8 mouse cellular contexts compared by ENCODE assay signal in genomic region chr7:118593567-118594407, GRCm38 (mm10). TPM values are rescaled to one million over a fixed set of nuclear protein-coding genes. Genes with fewer than 3 reads are reported as not detected.
DNase-seq lines count a peak whose midpoint lies in the region; ATAC-seq and TF ChIP-seq lines count a peak whose summit lies in the region.

No protein-coding gene starts in this region.

- ATAC-seq in kidney, embryonic 15.5 days (replicated peaks; ENCODE audit: low FRiP score): peak; percentile 78
- ATAC-seq in embryonic facial prominence, embryonic 15.5 days (ENCODE audit: insufficient number of reproducible peaks, low FRiP score, low TSS enrichment, low read depth): peak; percentile 67
- peak; percentile 56; the same call in 1 of the 2 replicates for ATAC-seq in liver, postnatal 0 days
- no peak for ATAC-seq in erythroid progenitor cell, adult 5-6 weeks (replicated peaks; ENCODE audit: low FRiP score, poor library complexity, severe bottlenecking)

- H3K27ac ChIP-seq in kidney, embryonic 15.5 days: peak overlapping the region; percentile 66
- no peak overlapping the region for H3K27ac ChIP-seq in kidney, adult 2 months (ENCODE audit: insufficient read depth, low read depth, low read length)
- peak overlapping the region; percentile 51 for H3K27ac ChIP-seq in embryonic facial prominence, embryonic 15.5 days (replicated peaks)
- peak overlapping the region; percentile 93 for H3K27ac ChIP-seq in layer of hippocampus, adult 2 months
- no peak overlapping the region for H3K27ac ChIP-seq in liver, postnatal 0 days (ENCODE audit: low read depth)

- 12% methylated on average over 9 of the region's 9 CpGs for WGBS in kidney, embryonic 15.5 days
- WGBS in kidney, adult 2 months: 33% methylated on average over 9 of the region's 9 CpGs
- 7% methylated on average over 9 of the region's 9 CpGs for whole genome bisulfite sequencing in embryonic facial prominence, embryonic 15.5 days
- WGBS in liver, postnatal 0 days (ENCODE audit: insufficient replicate concordance): 25% methylated on average over 9 of the region's 9 CpGs

- H3K9me3 ChIP-seq in kidney, embryonic 15.5 days (replicated peaks): no peaks in the 10 kb centered on the region
- no peaks in the 10 kb centered on the region for H3K9me3 ChIP-seq in embryonic facial prominence, embryonic 15.5 days (replicated peaks)
- no peaks in the 10 kb centered on the region for H3K9me3 ChIP-seq in liver, postnatal 0 days (ENCODE audit: low read length)

- peaks cover 27% of the 10 kb centered on the region for H3K27me3 ChIP-seq in kidney, embryonic 15.5 days
- H3K27me3 ChIP-seq in kidney, adult 2 months (replicated peaks; ENCODE audit: control insufficient read depth, insufficient read depth, low read length): no peaks in the 10 kb centered on the region
- H3K27me3 ChIP-seq in embryonic facial prominence, embryonic 15.5 days: peaks cover 22% of the 10 kb centered on the region
- peaks cover 25% of the 10 kb centered on the region for H3K27me3 ChIP-seq in liver, postnatal 0 days (ENCODE audit: insufficient read depth, low read length)

- TF ChIP-seq EP300 in liver, postnatal 0 days (IDR thresholded peaks at IDR 0.05; ENCODE audit: low read depth): no peak

- DNase-seq in kidney, adult 2 months: no peak
- DNase-seq in layer of hippocampus, adult 2 months (ENCODE audit: low spot score in 2 of 2): peak; percentile 67 to 82
- peak; percentile 57 for DNase-seq in liver, postnatal 0 days
- peak; percentile 41 to 72 for DNase-seq in right cerebral cortex, adult 2 months (ENCODE audit: low spot score in 2 of 2)
- DNase-seq in adrenal gland, postnatal 25 days: no peak

- peaks cover 36% of the 10 kb centered on the region for H3K4me1 ChIP-seq in kidney, embryonic 15.5 days
- no peaks in the 10 kb centered on the region for H3K4me1 ChIP-seq in kidney, adult 2 months (ENCODE audit: control insufficient read depth, insufficient read depth, low read length)
- H3K4me1 ChIP-seq in embryonic facial prominence, embryonic 15.5 days: peaks cover 46% of the 10 kb centered on the region
- peaks cover 5% of the 10 kb centered on the region for H3K4me1 ChIP-seq in liver, postnatal 0 days (ENCODE audit: insufficient read depth)

- no peak overlapping the region for H3K9ac ChIP-seq in kidney, embryonic 15.5 days
- H3K9ac ChIP-seq in embryonic facial prominence, embryonic 15.5 days: no peak overlapping the region
- H3K9ac ChIP-seq in liver, postnatal 0 days (replicated peaks): no peak overlapping the region

- no peaks in the 10 kb centered on the region for H3K36me3 ChIP-seq in kidney, embryonic 15.5 days
- no peaks in the 10 kb centered on the region for H3K36me3 ChIP-seq in kidney, adult 2 months (ENCODE audit: control insufficient read depth, insufficient read depth, low read length)
- no peaks in the 10 kb centered on the region for H3K36me3 ChIP-seq in embryonic facial prominence, embryonic 15.5 days
- H3K36me3 ChIP-seq in liver, postnatal 0 days (replicated peaks; ENCODE audit: insufficient read depth, low read length): no peaks in the 10 kb centered on the region

- no peak for TF ChIP-seq CTCF in kidney, adult 2 months (conservative IDR thresholded peaks at IDR 0.05; ENCODE audit: insufficient read depth, insufficient read length, low read depth, low read length)
- TF ChIP-seq CTCF in layer of hippocampus, adult 2 months (conservative IDR thresholded peaks at IDR 0.05): no peak
- no peak for TF ChIP-seq CTCF in liver, postnatal 0 days (IDR thresholded peaks at IDR 0.05; ENCODE audit: low read depth)

- TF ChIP-seq POLR2A in kidney, adult 2 months (IDR thresholded peaks at IDR 0.05; ENCODE audit: low read depth, low read length): no peak

- H3K4me3 ChIP-seq in kidney, embryonic 15.5 days (replicated peaks): no peak overlapping the region
- H3K4me3 ChIP-seq in kidney, adult 2 months (ENCODE audit: insufficient read depth, low read depth, low read length): no peak overlapping the region
- no peak overlapping the region for H3K4me3 ChIP-seq in embryonic facial prominence, embryonic 15.5 days (replicated peaks)
- H3K4me3 ChIP-seq in layer of hippocampus, adult 2 months: no peak overlapping the region
- H3K4me3 ChIP-seq in liver, postnatal 0 days (ENCODE audit: low read depth, low read length): no peak overlapping the region

- peak overlapping the region; percentile 51 for H3K4me2 ChIP-seq in kidney, embryonic 15.5 days
- H3K4me2 ChIP-seq in embryonic facial prominence, embryonic 15.5 days (replicated peaks): no peak overlapping the region; the same call in 1 of the 2 replicates
- no peak overlapping the region for H3K4me2 ChIP-seq in liver, postnatal 0 days (ENCODE audit: low read depth, low read length)

RNA-seq across cellular contexts. Expression of gene Tmc5, which starts 3.3 kb away (rescaled TPM):
- polyA plus RNA-seq in kidney, embryonic 15.5 days (2015; fragmentation: Nextera tagmentation; extraction: Ambion mirVana): 0.13 and 0.37 TPM in 2 replicates
- polyA plus RNA-seq in kidney, adult 2 months (2012; rRNA removed): 0.83 and 1.1 TPM in 2 replicates
- polyA plus RNA-seq in embryonic facial prominence, embryonic 15.5 days (2015; fragmentation: Nextera tagmentation; extraction: Ambion mirVana): 0.46 and 0.55 TPM in 2 replicates
- total RNA-seq in layer of hippocampus, adult 2 months (2021): under 1 TPM; 0.32 to 0.69 TPM
- polyA plus RNA-seq in liver, postnatal 0 days (2015; fragmentation: Nextera tagmentation; extraction: Ambion mirVana): 0.02 and 0.05 TPM in 2 replicates
- total RNA-seq in adrenal gland, postnatal 25 days (2021): 0.33 TPM in 1 of 2 replicates, not detected in the other
- total RNA-seq in erythroid progenitor cell, adult 5-6 weeks (2015; ENCODE audit: low replicate concordance): not detected in 2 replicates
- not detected in 2 replicates for total RNA-seq in erythroid progenitor cell, adult 5-6 weeks (2017; ENCODE audit: low replicate concordance)

RNA-seq across cellular contexts. Expression of gene Tmc7, which starts 9.3 kb away (rescaled TPM):
- 1.9 and 2.3 TPM in 2 replicates for polyA plus RNA-seq in kidney, embryonic 15.5 days (2015; fragmentation: Nextera tagmentation; extraction: Ambion mirVana)
- 0.77 and 0.83 TPM in 2 replicates for polyA plus RNA-seq in kidney, adult 2 months (2012; rRNA removed)
- 4.4 and 5.6 TPM in 2 replicates for polyA plus RNA-seq in embryonic facial prominence, embryonic 15.5 days (2015; fragmentation: Nextera tagmentation; extraction: Ambion mirVana)
- total RNA-seq in layer of hippocampus, adult 2 months (2021): 10 to 100 TPM; 15.0 to 16.8 TPM
- 0.18 and 0.33 TPM in 2 replicates for polyA plus RNA-seq in liver, postnatal 0 days (2015; fragmentation: Nextera tagmentation; extraction: Ambion mirVana)
- total RNA-seq in adrenal gland, postnatal 25 days (2021): 0.52 TPM in 1 of 2 replicates, not detected in the other
- total RNA-seq in erythroid progenitor cell, adult 5-6 weeks (2015; ENCODE audit: low replicate concordance): 0.42 and 0.72 TPM in 2 replicates
- total RNA-seq in erythroid progenitor cell, adult 5-6 weeks (2017; ENCODE audit: low replicate concordance): 0.39 TPM in 1 of 2 replicates, not detected in the other

Comparison
In these comparisons a context has a peak if more than half of its experiments do, and no peak if none do; other contexts are left out.
1. H3K27ac ChIP-seq: peak in kidney, embryonic 15.5 days (single experiment), embryonic facial prominence, embryonic 15.5 days (single experiment) and layer of hippocampus, adult 2 months (single experiment); none in kidney, adult 2 months (single experiment) and liver, postnatal 0 days (single experiment).
2. DNase-seq: peak in layer of hippocampus, adult 2 months (2 of 2), liver, postnatal 0 days (single experiment) and right cerebral cortex, adult 2 months (2 of 2); none in kidney, adult 2 months (single experiment) and adrenal gland, postnatal 25 days (single experiment).